Mouse (Mus musculus) c-Kit-positive CD71-positive TER-119-negative erythroid progenitor cells, embryonic 14.5 days (primary cell): Measurements from ENCODE around the gene Rarg.
A peak's percentile ranks its signal among the peaks of the same experiment; 100 is the strongest.

ENCODE experiments used
- DNase-seq: peaks from one replicate; pipeline ENCODE4 v3.0.0-alpha.2; 2013; ENCODE audit warnings: low read depth

Gene Rarg

GRCm38 (mm10) chr15:102258076-102258470 lies 756 bp upstream of the Rarg start:
- DNase-seq: no peak

DNA sequence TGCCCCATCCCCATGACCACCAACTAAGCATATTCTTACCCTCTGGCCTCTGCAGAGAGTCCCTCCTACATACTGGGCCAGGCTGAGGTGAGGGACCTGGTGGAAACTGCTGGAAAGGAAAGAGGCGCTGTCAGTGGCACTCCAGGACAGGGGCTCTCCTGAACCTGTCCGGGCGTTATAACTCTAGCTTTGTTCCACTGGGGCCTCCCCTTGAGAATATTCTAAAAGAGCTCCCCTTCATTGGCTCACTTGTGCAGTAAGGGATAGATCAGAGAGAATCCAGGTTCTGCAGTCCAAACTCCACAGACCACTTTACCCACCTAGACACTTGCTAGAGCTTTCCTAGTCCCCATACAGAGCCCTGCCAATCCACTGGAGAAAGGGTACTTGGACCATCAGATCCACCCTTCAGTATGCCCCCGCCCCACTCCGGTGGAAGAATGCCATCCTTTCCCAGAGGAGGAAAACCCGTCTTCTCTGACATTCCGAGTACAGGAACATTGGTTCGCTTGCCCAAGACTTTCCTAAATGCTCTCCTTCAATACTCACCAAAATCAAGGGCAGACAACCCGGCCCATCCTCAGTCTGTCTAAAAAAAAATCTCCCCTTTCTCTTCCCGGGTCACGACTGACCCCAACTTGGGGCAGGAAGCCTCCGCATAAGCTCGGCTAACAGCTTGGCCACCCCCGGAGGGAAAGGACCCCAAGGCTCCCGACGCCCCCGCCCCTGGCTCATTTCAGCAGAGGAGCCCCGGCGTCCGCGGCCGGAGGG lies 701 bp downstream of the Rarg start:
- no peak for DNase-seq

DNA sequence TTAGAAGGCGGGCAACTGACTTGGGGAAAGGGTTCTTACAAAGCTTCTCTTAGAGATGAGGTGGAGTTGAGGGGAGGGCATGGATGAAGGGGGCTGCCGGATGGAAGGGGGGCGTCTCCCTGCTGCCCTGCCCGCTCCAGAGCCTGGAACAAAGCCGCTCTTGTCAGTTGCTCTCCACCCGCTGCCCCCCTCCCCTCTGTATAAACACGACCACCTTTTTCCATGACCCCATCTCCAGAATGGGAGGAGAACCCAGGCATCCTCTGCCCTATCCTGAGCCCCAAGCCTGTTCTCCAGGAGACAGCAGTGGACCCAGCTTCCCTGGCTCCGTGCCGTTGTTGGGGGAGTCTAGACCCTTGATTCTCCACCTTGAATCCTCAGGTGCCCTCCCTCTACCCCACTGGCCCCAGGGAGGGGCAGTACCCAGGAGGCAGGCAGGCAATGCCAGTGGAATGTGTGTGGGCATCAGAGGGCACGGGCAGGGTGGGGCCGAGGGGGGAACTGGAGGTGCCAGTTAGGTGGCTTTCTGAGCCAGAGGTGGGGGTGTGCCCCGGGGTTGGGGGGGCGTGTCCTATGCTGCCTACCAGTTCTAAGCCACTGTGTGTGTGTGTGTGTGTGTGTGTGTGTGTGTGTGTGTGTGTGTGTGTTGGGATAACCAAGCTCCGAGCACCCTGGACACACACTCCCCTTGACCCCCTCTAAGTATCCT lies 1.6 kb downstream of the Rarg start:
- DNase-seq: no peak

DNA sequence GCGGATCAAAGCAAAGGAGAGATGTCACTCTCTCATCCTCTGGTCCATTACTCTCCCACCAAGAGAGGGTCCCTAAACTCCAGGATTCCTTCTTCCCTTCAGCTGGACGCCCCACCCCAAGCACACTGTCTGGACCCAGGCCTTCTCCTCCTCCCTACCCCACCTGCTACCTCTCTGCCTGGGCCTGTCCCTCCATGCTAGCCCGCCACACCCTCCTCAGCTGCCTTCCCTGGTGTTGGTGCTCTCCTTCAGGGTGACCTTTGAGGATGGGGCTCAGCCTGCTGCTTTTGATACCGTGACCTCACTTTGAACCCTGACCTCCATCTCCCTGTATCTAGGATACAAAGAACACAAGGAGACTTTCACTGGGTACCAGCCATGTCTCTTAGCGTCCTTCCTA lies 6.8 kb downstream of the Rarg start:
- no peak for DNase-seq

- DNase-seq: no peak
Observed at GRCm38 (mm10) chr15:102249967-102250366, 7.3 kb downstream of the Rarg start.

DNA sequence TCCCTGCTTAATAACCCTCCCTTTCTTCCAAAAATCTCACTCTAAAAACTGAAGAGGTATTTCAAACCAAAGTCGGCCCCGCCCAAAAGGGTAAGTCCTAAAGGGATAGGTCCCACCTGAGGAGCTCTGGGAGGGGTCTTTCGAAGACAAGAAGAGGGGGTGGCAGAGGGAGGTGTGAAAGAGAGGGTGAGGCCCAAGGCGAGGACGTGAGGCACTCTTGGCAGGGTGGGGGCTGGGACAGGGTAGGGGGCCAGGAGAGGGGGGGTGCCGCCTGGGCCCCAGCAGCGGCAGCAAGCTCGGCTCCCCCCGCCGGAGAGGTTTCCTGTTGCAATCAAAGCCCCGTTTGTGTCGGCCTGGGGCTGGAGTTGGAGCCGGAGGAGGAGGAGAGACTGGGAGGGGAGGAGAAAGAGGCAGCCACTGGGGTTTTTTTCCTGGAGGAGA lies 8.0 kb downstream of the Rarg start:
- no peak for DNase-seq

DNA sequence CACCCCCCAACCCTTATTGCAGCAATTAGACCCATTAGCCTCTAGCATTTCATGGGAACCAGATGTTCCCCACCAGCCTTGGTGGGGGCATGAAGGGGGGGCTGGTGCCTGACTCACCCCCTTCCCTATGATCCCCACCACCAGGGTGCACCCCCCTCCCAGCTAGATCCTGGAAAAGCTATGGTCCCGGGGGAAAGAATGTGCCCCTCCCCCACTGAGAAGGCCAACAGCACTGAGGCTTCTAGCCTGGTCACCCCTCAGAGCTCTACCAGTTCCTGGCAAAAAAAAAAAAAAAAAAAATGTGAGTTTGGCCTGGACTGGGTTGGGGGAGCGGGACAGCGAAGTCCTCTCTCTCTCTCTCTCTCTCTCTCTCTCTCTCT lies 8.5 kb downstream of the Rarg start:
- DNase-seq: no peak

DNA sequence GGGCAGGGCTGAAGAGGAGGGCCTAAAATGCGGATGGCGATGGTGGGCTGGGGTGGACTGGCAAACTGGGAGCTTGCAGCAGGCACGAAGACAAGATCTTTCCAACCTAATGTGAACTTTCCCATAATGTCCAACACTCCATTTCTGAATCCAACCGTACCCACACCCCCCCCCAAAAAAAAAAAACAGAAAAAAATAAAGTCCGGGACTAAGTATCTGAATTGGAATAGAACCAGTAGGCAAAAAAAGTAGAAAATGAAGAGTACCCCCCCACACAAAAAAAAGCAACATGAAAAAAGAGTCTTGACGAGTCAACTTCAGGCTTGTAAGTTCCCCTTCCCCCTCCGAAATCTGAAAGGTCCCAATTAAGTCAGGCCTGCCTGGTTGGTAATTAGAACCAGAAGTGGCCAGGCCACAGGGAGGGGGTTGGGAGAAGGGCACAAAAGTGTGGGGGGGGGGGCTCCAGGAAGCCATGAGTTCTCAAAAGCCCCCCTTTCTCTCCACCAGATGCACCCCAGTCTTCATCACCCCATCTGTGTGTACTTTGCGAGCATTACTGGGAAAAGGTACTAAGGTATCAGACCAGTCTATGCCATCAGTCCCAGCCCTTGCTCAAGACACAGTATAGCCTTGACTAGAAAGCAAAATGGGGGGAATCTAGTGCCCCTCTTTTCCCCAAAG lies 9.0 kb downstream of the Rarg start:
- no peak for DNase-seq

GRCm38 (mm10) chr15:102247252-102248130 lies 9.8 kb downstream of the Rarg start:
- no peak for DNase-seq

GRCm38 (mm10) chr15:102246866-102247251 lies 10.5 kb downstream of the Rarg start:
- peak; percentile 14 for DNase-seq

- DNase-seq: peak; percentile 28
Observed at GRCm38 (mm10) chr15:102245891-102246741, 11.2 kb downstream of the Rarg start.

DNA sequence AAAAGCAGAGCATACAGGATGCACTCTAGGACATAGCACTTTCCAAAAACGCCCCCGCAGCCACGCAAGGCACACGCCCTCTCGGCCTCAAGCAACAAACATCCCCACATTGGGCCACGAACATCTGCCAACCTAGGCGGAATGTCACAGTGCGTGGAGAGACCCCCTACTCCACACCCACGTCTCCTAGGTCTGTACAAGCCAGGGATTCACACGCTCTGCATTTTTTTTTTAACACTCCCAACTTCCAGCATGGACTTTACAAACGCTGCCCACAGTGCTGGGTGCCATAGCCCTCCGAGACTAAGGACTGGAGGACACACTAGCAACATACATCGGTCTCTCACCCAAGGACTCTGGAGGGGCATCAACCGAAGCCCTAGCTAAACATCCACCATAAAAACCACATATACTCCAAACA lies 11.8 kb downstream of the Rarg start:
- no peak for DNase-seq

- DNase-seq: no peak
Observed at GRCm38 (mm10) chr15:102244306-102245191, 12.8 kb downstream of the Rarg start.

DNA sequence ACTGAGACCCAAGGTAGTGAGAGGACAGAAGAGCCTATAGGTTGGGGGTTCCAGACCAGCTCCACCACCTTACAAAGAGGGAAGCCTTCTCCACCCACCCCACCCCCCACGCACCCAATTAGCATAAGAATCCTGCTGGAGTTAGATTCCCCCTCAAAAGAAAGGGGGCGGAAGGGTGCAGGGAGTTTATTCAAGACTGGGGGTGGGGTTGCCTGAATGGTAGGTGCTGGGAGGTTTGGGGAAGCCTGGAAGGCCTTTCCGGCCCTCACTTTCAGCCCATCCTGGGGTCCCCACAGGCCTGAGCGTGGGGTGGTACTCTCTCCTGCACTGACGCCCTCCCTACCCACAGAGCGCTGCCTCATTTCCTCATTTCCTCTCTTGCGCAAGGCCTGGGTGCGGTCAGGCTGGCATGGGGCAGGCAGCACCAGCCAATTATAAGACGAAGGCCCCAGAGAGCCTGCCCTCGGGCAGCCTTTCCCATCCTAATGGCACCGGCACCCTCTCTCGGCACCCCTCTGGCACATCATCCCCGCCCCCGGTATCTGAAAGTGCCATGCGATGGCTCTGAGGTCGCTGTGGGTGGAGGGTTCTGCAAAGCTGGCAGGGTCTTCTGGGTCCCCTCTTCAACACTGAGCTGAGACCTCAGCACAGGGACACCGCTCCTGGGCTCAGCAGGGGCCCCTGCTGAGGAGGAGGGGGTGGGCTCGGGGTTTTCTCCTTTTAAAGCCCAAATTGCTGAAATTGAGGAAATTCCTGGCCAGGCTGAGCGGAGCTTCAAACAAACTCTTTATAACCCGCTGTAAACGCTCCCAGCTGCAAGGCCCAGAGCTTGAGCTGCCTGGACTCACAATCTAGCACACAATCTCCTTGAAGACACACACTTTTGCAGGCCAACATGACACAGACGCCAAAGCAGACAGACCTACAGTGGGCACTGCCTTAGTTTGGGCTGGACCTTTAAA lies 13.8 kb downstream of the Rarg start:
- no peak for DNase-seq

- no peak for DNase-seq
Observed at GRCm38 (mm10) chr15:102242404-102243228, 14.7 kb downstream of the Rarg start.

GRCm38 (mm10) chr15:102240607-102241006 lies 16.7 kb downstream of the Rarg start:
- DNase-seq: no peak

DNA sequence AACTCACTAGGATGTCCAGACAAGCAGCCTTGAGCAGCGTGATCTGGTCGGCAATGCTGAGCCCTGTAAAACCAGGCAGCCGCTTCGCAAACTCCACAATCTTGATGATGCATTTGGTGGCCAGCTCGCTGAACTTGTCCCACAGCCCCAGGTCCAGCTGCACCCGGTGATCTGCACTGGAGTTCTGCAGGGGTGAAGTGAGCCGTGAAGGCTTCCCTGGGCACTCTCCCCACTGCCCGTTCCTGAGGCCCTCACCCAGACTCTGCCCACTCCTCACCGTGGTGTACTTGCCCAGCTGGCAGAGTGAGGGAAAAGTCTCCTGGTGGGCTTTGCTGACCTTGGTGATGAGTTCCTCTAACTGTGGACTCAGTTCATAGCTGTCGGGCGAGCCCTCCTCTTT lies 17.5 kb downstream of the Rarg start:
- no peak for DNase-seq

DNA sequence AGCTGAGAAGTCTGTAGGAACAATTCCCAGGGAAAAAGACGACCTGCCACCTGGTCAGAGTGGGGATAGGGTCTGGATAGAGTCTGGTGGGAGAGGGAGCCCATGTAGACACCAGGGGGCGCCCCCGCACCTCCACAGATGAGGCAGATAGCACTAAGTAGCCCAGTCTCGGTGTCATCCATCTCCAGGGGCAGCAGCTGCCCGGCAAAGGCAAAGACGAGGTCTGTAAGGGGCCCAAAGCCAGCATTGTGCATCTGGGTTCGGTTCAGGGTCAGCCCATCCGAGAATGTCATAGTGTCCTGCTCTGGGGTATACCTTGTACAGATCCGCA lies 18.1 kb downstream of the Rarg start:
- DNase-seq: peak; percentile 39
